Mouse (Mus musculus) forebrain, embryonic 15.5 days (tissue): ENCODE measurements around the gene Mrc2. TPM values are rescaled to one million over a fixed set of nuclear protein-coding genes. Genes with fewer than 3 reads are reported as not detected.
A peak's percentile ranks its signal among the peaks of the same experiment; 100 is the strongest.

Source experiments
- ATAC-seq: fragments of 200-750 bp; cut with Nextera tagmentation; replicated peaks from 2 replicates; pipeline ENCODE4 v1.8.0; 2017; ENCODE audit warnings: mild to moderate bottlenecking, moderate TSS enrichment, moderate library complexity
- H3K27ac ChIP-seq: fragments of 300-500 bp; sonication (generic); replicated peaks from 2 replicates; pipeline ENCODE4 v1.5.1; 2015; ENCODE audit warnings: mild to moderate bottlenecking, inconsistent platforms
- H3K27me3 ChIP-seq: fragments of 300-500 bp; sonication (generic); 2 replicates; pipeline ENCODE4 v1.6.1; 2015; ENCODE audit warnings: inconsistent platforms
- H3K36me3 ChIP-seq: fragments of 300-500 bp; sonication (generic); 2 replicates; pipeline ENCODE4 v1.6.1; 2015; ENCODE audit warnings: mild to moderate bottlenecking, inconsistent platforms
- H3K4me1 ChIP-seq: fragments of 300-500 bp; sonication (generic); 2 replicates; pipeline ENCODE4 v1.6.1; 2015; ENCODE audit warnings: inconsistent platforms
- H3K4me2 ChIP-seq: fragments of 300-500 bp; sonication (generic); replicated peaks from 2 replicates; pipeline ENCODE4 v1.6.1; 2015; ENCODE audit warnings: mild to moderate bottlenecking, inconsistent platforms
- H3K4me3 ChIP-seq: fragments of 300-500 bp; sonication (generic); 2 replicates; pipeline ENCODE4 v1.5.1; 2015; ENCODE audit warnings: mild to moderate bottlenecking, inconsistent platforms
- H3K9ac ChIP-seq: fragments of 300-500 bp; sonication (generic); replicated peaks from 2 replicates; pipeline ENCODE4 v1.6.1; 2015; ENCODE audit warnings: mild to moderate bottlenecking, inconsistent platforms
- H3K9me3 ChIP-seq: fragments of 300-500 bp; sonication (generic); 2 replicates; pipeline ENCODE4 v1.6.1; 2016; ENCODE audit warnings: inconsistent platforms
- WGBS: fragments of 180-500 bp; shearing (Covaris S2); methylation state at CpG from one replicate; pipeline ENCODE4 v1.1.7; 2015; ENCODE audit warnings: mixed read lengths; 5-methylcytosine and 5-hydroxymethylcytosine counted together
- polyA plus RNA-seq: library from polyadenylated mRNA; unstranded; fragments of >200 nt; fragmentation: Nextera tagmentation; extraction: Ambion mirVana; gene quantifications from 2 replicates; pipeline ENCODE4 v1.2.1, GENCODE M21; 2015

Gene Mrc2
- 4.1 and 4.3 TPM in 2 replicates for polyA plus RNA-seq

GRCm38 (mm10) chr11:105292124-105293071, at the start of gene Mrc2:
TSS of gene Mrc2 (plus strand) at chr11:105292643.
- H3K27me3 ChIP-seq, result no peaks in the 10 kb centered on the region
- H3K9ac ChIP-seq, result peak within 1 kb of the TSS; percentile 56
- ATAC-seq, result peak; percentile 83
- peak within 1 kb of the TSS; percentile 53 for H3K4me3 ChIP-seq
- no peaks in the 10 kb centered on the region for H3K9me3 ChIP-seq
- peaks cover 29% of the 10 kb centered on the region for H3K4me1 ChIP-seq
- H3K36me3 ChIP-seq, result 0 out of 2 replicates have a peak, but pooled peaks cover 5% of the 10 kb centered on the region
- H3K27ac ChIP-seq, result peak within 1 kb of the TSS; percentile 51; the same call in 1 of the 2 replicates
- H3K4me2 ChIP-seq, result peak within 1 kb of the TSS; percentile 95
- under 1% methylated on average over 68 of the region's 75 CpGs for WGBS

- no peak overlapping the region for H3K9ac ChIP-seq
- H3K36me3 ChIP-seq, result peaks cover 55% of the 10 kb centered on the region
- H3K27ac ChIP-seq, result no peak overlapping the region
- no peak overlapping the region for H3K4me2 ChIP-seq
- H3K9me3 ChIP-seq, result no peaks in the 10 kb centered on the region
- 90% methylated on average over 1 of the region's 1 CpGs for WGBS
- H3K4me3 ChIP-seq, result no peak overlapping the region
- no peaks in the 10 kb centered on the region for H3K4me1 ChIP-seq
- no peaks in the 10 kb centered on the region for H3K27me3 ChIP-seq
- no peak for ATAC-seq
Observed at GRCm38 (mm10) chr11:105246369-105246768, 46.1 kb upstream of the Mrc2 start.

GRCm38 (mm10) chr11:105246785-105247184, 45.7 kb upstream of the Mrc2 start:
- Histone ChIP-seq H3K9ac (no peak overlapping the region), H3K27ac (no peak overlapping the region), H3K4me1 (no peaks in the 10 kb centered on the region), H3K4me3 (no peak overlapping the region), H3K9me3 (no peaks in the 10 kb centered on the region), H3K4me2 (no peak overlapping the region), H3K27me3 (no peaks in the 10 kb centered on the region), H3K36me3 (peaks cover 55% of the 10 kb centered on the region)
- 93% methylated on average over 6 of the region's 6 CpGs for WGBS
- ATAC-seq, result no peak

- Histone ChIP-seq H3K36me3 (peaks cover 50% of the 10 kb centered on the region), H3K27me3 (no peaks in the 10 kb centered on the region), H3K4me1 (no peaks in the 10 kb centered on the region), H3K9ac (no peak overlapping the region), H3K27ac (no peak overlapping the region), H3K9me3 (no peaks in the 10 kb centered on the region), H3K4me2 (no peak overlapping the region), H3K4me3 (no peak overlapping the region)
- no peak for ATAC-seq
- WGBS, result 89% methylated on average over 5 of the region's 5 CpGs
Observed at GRCm38 (mm10) chr11:105247321-105247720, 45.1 kb upstream of the Mrc2 start.

- H3K27me3 ChIP-seq, result no peaks in the 10 kb centered on the region
- H3K4me2 ChIP-seq, result no peak overlapping the region
- H3K9ac ChIP-seq, result no peak overlapping the region
- no peak for ATAC-seq
- 73% methylated on average over 3 of the region's 3 CpGs for WGBS
- H3K27ac ChIP-seq, result no peak overlapping the region
- no peak overlapping the region for H3K4me3 ChIP-seq
- H3K9me3 ChIP-seq, result no peaks in the 10 kb centered on the region
- no peaks in the 10 kb centered on the region for H3K4me1 ChIP-seq
- H3K36me3 ChIP-seq, result peaks cover 41% of the 10 kb centered on the region
Observed at GRCm38 (mm10) chr11:105259733-105260132, 32.7 kb upstream of the Mrc2 start.

- peaks cover 31% of the 10 kb centered on the region for H3K36me3 ChIP-seq
- WGBS, result 34% methylated on average over 5 of the region's 5 CpGs
Observed at GRCm38 (mm10) chr11:105261116-105261515, 31.3 kb upstream of the Mrc2 start.

GRCm38 (mm10) chr11:105261601-105262351, 30.7 kb upstream of the Mrc2 start:
- H3K36me3 ChIP-seq, result peaks cover 29% of the 10 kb centered on the region
- 92% methylated on average over 4 of the region's 4 CpGs for WGBS
- H3K27me3 ChIP-seq, result no peaks in the 10 kb centered on the region
- no peak overlapping the region for H3K27ac ChIP-seq
- no peak overlapping the region for H3K9ac ChIP-seq
- H3K4me1 ChIP-seq, result no peaks in the 10 kb centered on the region
- no peaks in the 10 kb centered on the region for H3K9me3 ChIP-seq
- H3K4me3 ChIP-seq, result no peak overlapping the region
- no peak overlapping the region for H3K4me2 ChIP-seq
- no peak for ATAC-seq

More at GRCm38 (mm10) chr11:105261116-105261515, 31.3 kb upstream of the Mrc2 start:
- H3K9me3 ChIP-seq, result no peaks in the 10 kb centered on the region
- H3K4me1 ChIP-seq, result no peaks in the 10 kb centered on the region
- H3K27me3 ChIP-seq, result no peaks in the 10 kb centered on the region
- H3K27ac ChIP-seq, result no peak overlapping the region
- no peak for ATAC-seq
- no peak overlapping the region for H3K4me2 ChIP-seq
- H3K4me3 ChIP-seq, result no peak overlapping the region
- H3K9ac ChIP-seq, result no peak overlapping the region

- no peaks in the 10 kb centered on the region for H3K9me3 ChIP-seq
- no peak overlapping the region for H3K4me3 ChIP-seq
- no peaks in the 10 kb centered on the region for H3K27me3 ChIP-seq
- no peak for ATAC-seq
- no peak overlapping the region for H3K4me2 ChIP-seq
- no peak overlapping the region for H3K27ac ChIP-seq
- H3K4me1 ChIP-seq, result no peaks in the 10 kb centered on the region
- no peak overlapping the region for H3K9ac ChIP-seq
- H3K36me3 ChIP-seq, result peaks cover 27% of the 10 kb centered on the region
Observed at GRCm38 (mm10) chr11:105264506-105264905, 27.9 kb upstream of the Mrc2 start.

- WGBS, result 92% methylated on average over 3 of the region's 3 CpGs
- no peak overlapping the region for H3K4me2 ChIP-seq
- H3K4me1 ChIP-seq, result no peaks in the 10 kb centered on the region
- no peaks in the 10 kb centered on the region for H3K9me3 ChIP-seq
- H3K9ac ChIP-seq, result no peak overlapping the region
- ATAC-seq, result no peak
- no peak overlapping the region for H3K4me3 ChIP-seq
- H3K36me3 ChIP-seq, result peaks cover 24% of the 10 kb centered on the region
- H3K27me3 ChIP-seq, result no peaks in the 10 kb centered on the region
- no peak overlapping the region for H3K27ac ChIP-seq
Observed at GRCm38 (mm10) chr11:105264988-105265387, 27.5 kb upstream of the Mrc2 start.

- Histone ChIP-seq H3K4me3 (no peak overlapping the region), H3K27me3 (no peaks in the 10 kb centered on the region), H3K9ac (no peak overlapping the region), H3K4me1 (no peaks in the 10 kb centered on the region), H3K9me3 (no peaks in the 10 kb centered on the region), H3K27ac (no peak overlapping the region), H3K4me2 (no peak overlapping the region), H3K36me3 (peaks cover 28% of the 10 kb centered on the region; the same call in 1 of the 2 replicates)
- ATAC-seq, result no peak
- 17% methylated on average over 2 of the region's 2 CpGs for WGBS
Observed at GRCm38 (mm10) chr11:105270155-105270554, 22.3 kb upstream of the Mrc2 start.

GRCm38 (mm10) chr11:105280456-105280855, 12.0 kb upstream of the Mrc2 start:
- Histone ChIP-seq H3K4me1 (no peaks in the 10 kb centered on the region), H3K9ac (no peak overlapping the region), H3K9me3 (no peaks in the 10 kb centered on the region), H3K4me2 (no peak overlapping the region), H3K27ac (no peak overlapping the region), H3K36me3 (peaks cover 63% of the 10 kb centered on the region), H3K27me3 (no peaks in the 10 kb centered on the region), H3K4me3 (no peak overlapping the region)
- ATAC-seq, result no peak
- WGBS, result 96% methylated on average over 6 of the region's 6 CpGs

- ATAC-seq, result no peak
- Histone ChIP-seq H3K36me3 (peaks cover 57% of the 10 kb centered on the region), H3K4me2 (no peak overlapping the region), H3K4me3 (no peak overlapping the region), H3K27me3 (no peaks in the 10 kb centered on the region), H3K27ac (no peak overlapping the region), H3K9ac (no peak overlapping the region), H3K9me3 (no peaks in the 10 kb centered on the region), H3K4me1 (no peaks in the 10 kb centered on the region)
- WGBS, result 91% methylated on average over 7 of the region's 7 CpGs
Observed at GRCm38 (mm10) chr11:105281291-105281690, 11.2 kb upstream of the Mrc2 start.
